Mouse (Mus musculus) cortical plate, adult 2 months (tissue): ENCODE measurements around the gene Pkp1.

ENCODE experiments used
- CTCF ChIP-seq: fragments of 200-500 bp; IDR thresholded peaks from 2 replicates; pipeline ENCODE4 v1.5.1; 2011; ENCODE audit warnings: mild to moderate bottlenecking, control low read depth, low read length; ENCODE audit not compliant: insufficient read depth; ENCODE audit errors: extremely low read depth
- POLR2A ChIP-seq: fragments of 200-500 bp; IDR thresholded peaks from 2 replicates; pipeline ENCODE4 v1.6.1; 2011; ENCODE audit warnings: mild to moderate bottlenecking, low read length, control low read depth; ENCODE audit not compliant: insufficient read depth; ENCODE audit errors: extremely low read depth

- no peak for TF ChIP-seq CTCF
- no peak for TF ChIP-seq POLR2A
These were observed 1.8 kb downstream of the Pkp1 start for GRCm38 (mm10) chr1:135917206-135917605.
